ENCODE assay signal across 11 mouse cellular contexts in the genomic region with DNA sequence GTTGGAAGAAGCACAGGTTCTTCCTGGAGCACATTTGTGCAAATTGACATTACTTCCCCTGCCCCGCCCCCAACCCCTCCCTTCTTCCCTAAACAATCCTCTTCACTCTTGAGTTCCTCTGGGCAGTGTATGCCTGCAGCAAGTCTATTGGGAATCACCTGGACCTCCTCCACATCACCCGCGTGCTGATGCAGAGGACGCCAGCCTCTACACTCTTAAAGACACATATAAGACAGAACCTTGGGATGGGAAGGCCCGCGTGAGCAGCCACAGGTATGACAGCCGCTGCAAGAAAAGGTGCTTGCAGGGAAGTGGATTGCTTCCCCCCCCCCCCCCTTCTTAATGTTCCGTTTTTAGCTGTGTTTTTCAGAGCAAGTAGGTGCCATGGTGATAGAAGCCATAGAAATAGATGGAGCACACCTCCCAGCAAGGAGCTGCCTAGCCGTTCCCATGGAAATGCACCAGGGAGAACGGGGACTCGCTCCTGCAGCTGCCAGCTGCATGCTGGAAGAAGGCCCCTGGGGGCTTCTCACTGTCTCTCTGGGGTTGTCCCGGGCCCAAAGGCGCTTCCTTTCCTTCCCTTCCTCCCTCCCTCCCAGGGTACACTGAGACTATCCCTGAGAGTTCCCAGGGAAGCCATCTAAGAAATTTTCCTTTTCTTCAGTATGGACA. TPM values are rescaled to one million over a fixed set of nuclear protein-coding genes. Genes with fewer than 3 reads are reported as not detected.
DNase-seq lines count a peak whose midpoint lies in the region; ATAC-seq and TF ChIP-seq lines count a peak whose summit lies in the region.
"Had no signal": no experiment of that assay in that cellular context is flagged by ENCODE, and none has a peak within 500 bp of the region (broad histone marks: within the 10 kb centered on the region; RNA-seq: fewer than 3 reads in every experiment).

No protein-coding gene starts in this region.

- no peaks in the 10 kb centered on the region for H3K4me1 ChIP-seq in lung, postnatal 0 days (ENCODE audit: insufficient read depth, low read depth, low read length)
- peaks cover 5% of the 10 kb centered on the region; the same call in 1 of the 2 replicates for H3K4me1 ChIP-seq in midbrain, embryonic 15.5 days

- no peak overlapping the region for H3K9ac ChIP-seq in lung, postnatal 0 days (replicated peaks; ENCODE audit: low read depth)
- no peak overlapping the region for H3K9ac ChIP-seq in midbrain, embryonic 15.5 days

- no peaks in the 10 kb centered on the region for H3K27me3 ChIP-seq in lung, postnatal 0 days (replicated peaks; ENCODE audit: insufficient read depth, low read length)
- H3K27me3 ChIP-seq in midbrain, embryonic 15.5 days (replicated peaks): no peaks in the 10 kb centered on the region

- TF ChIP-seq EP300 in lung, postnatal 0 days (IDR thresholded peaks at IDR 0.05): no peak

- 57% methylated on average over 13 of the region's 13 CpGs for WGBS in lung, postnatal 0 days
- WGBS in midbrain, embryonic 15.5 days: 45% methylated on average over 13 of the region's 13 CpGs

- no peak overlapping the region for H3K4me3 ChIP-seq in lung, postnatal 0 days (ENCODE audit: low read depth, low read length)
- no peak overlapping the region for H3K4me3 ChIP-seq in midbrain, embryonic 15.5 days

- no peaks in the 10 kb centered on the region for H3K36me3 ChIP-seq in lung, postnatal 0 days (ENCODE audit: insufficient read depth, low read length)
- no peaks in the 10 kb centered on the region for H3K36me3 ChIP-seq in midbrain, embryonic 15.5 days (replicated peaks)

- DNase-seq in lung, postnatal 0 days (ENCODE audit: low spot score): peak; percentile 3
- DNase-seq in lung, adult 18-20 months: no peak
- DNase-seq in frontal cortex, postnatal 36 days (ENCODE audit: low spot score in 2 of 2): peak; percentile 38 to 41
- peak; percentile 79 for DNase-seq in telencephalon, adult 2 months (ENCODE audit: low read depth, low spot score)
- DNase-seq in adrenal gland, postnatal 4 days (ENCODE audit: low spot score in 2 of 2): no peak
- no peak for DNase-seq in adipocyte (ENCODE audit: low spot score)
- DNase-seq: adrenal gland, postnatal 25 days; embryo, embryonic 11 days; heart, postnatal 4 days; thymus, postnatal 25 days had no signal

- no peak for ATAC-seq in lung, postnatal 0 days
- peak; percentile 78 for ATAC-seq in midbrain, embryonic 15.5 days (replicated peaks)

- no peak overlapping the region for H3K27ac ChIP-seq in lung, postnatal 0 days (ENCODE audit: low read length)
- peak overlapping the region; percentile 40 for H3K27ac ChIP-seq in midbrain, embryonic 15.5 days

- no peak for TF ChIP-seq CTCF in lung, postnatal 0 days (IDR thresholded peaks at IDR 0.05)

- H3K4me2 ChIP-seq in lung, postnatal 0 days (replicated peaks; ENCODE audit: low read depth, low read length): no peak overlapping the region
- H3K4me2 ChIP-seq in midbrain, embryonic 15.5 days: 0 out of 2 replicates have a peak overlapping the region, but pooled peaks have one; percentile 1

- H3K9me3 ChIP-seq in lung, postnatal 0 days (ENCODE audit: low read length): no peaks in the 10 kb centered on the region
- H3K9me3 ChIP-seq in midbrain, embryonic 15.5 days: no peaks in the 10 kb centered on the region

RNA-seq across cellular contexts. Expression of gene Dglucy, which starts 29.9 kb away (rescaled TPM):
- polyA plus RNA-seq in lung, postnatal 0 days (2015; fragmentation: Nextera tagmentation; extraction: Ambion mirVana): 2.1 and 3.3 TPM in 2 replicates
- polyA plus RNA-seq in midbrain, embryonic 15.5 days (2015; fragmentation: Nextera tagmentation; extraction: Ambion mirVana): 2.9 TPM in 2 replicates
- 10 to 100 TPM; 11.3 to 11.5 TPM for total RNA-seq in adrenal gland, postnatal 4 days (2021)

Comparison
In these comparisons a context has a peak if more than half of its experiments do, and no peak if none do; other contexts are left out.
1. DNase-seq: peak in lung, postnatal 0 days (single experiment), frontal cortex, postnatal 36 days (2 of 2) and telencephalon, adult 2 months (single experiment); none in lung, adult 18-20 months (0 of 2), adrenal gland, postnatal 4 days (0 of 2) and adipocyte (single experiment).